Mouse (Mus musculus) ES-CJ7 (cell line): ENCODE measurements at regions not wholly inside any gene's neighbourhood (a gene's known extent, or its start where the extent isn't known, plus 50 kb on each side); places are given as distances from the start of the nearest gene placed in this dataset.

Experiments used
- DNase-seq: peaks from one replicate; pipeline ENCODE4 v3.0.0; 2011; ENCODE audit warnings: low read depth, low spot score

- DNase-seq: no peak
Observed at GRCm38 (mm10) chr1:108339827-108340226, 750.0 kb downstream of the Serpinb8 start.

DNA sequence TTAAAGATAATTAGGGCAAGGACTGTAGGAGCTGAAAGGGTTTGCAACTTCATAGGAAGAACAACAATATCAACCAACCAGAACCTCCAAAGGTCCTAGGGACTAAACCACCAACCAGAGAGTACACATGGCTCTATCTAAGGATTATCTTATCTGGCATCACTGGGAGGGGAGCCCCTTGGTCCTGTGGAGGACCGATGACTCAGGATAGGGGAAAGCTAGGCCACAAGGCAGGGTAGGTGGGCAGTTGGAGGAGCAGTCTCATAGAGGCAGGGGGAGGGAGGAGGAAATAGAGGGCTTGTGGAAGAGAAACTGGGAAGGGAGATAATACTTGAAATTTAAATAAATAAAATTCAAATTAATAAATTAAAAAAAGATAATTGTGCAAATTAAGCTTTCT lies 751.5 kb downstream of the Serpinb8 start:
- no peak for DNase-seq

DNA sequence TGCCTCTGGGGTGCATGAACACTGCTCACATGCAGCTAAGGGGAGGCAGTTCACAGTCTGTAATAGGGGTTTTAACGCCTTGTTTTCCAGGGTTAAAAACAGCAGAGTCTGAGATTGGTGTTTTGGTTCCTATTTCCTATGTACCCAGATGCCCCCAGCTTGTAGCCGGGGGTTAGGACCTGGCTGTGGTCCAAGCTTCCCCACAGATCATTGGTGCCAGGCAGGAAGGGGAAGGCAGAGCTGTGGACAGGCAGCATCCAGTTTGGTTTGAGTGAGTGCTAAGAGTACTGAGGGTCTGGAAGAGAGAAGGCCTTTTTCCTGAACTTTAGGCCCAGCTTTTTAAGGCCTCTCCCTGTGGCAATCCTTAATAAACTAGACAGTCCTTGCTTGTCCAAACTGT lies 774.0 kb downstream of the Serpinb8 start:
- no peak for DNase-seq

GRCm38 (mm10) chr1:108369904-108370600 lies 780.2 kb downstream of the Serpinb8 start:
- DNase-seq: no peak

DNA sequence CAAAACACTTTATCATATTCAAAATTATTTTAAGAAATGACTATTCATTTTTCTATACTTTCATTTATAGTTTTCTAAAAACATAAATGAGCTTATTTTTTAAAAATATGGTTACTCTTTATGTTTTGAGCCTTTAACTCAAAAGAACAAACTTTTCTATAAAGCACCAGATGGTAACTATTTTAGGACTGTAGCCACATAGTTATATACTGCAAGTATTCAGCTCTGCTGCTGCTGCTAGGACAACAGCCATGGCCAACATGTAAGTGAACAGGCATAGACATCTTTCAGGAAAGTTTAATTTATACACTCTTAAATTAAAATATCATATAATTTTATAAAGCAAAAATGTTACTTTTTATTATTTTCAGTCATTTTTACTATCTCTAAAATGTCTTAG lies 800.1 kb downstream of the Serpinb8 start:
- no peak for DNase-seq

DNA sequence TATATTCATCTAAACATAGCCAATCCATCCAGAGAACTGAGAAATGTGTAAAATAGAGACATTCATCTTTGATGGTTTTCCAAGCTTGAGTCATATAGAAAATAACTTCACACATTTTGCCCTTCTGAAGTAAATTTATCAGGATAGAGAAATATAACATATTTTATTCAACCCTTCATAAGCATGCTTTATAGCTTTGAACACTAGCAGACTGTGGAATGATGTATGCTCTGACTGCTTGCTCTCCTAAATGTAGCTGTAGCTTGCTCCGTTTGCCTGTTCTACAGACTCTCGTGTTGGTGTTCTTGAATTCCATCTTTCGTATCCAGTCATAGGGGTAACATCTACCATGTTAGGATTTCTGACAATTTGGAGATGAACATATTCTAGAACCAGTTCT lies 800.7 kb downstream of the Serpinb8 start:
- DNase-seq: no peak

- DNase-seq: no peak
Observed at GRCm38 (mm10) chr1:108439845-108440244, 850.0 kb downstream of the Serpinb8 start.

DNA sequence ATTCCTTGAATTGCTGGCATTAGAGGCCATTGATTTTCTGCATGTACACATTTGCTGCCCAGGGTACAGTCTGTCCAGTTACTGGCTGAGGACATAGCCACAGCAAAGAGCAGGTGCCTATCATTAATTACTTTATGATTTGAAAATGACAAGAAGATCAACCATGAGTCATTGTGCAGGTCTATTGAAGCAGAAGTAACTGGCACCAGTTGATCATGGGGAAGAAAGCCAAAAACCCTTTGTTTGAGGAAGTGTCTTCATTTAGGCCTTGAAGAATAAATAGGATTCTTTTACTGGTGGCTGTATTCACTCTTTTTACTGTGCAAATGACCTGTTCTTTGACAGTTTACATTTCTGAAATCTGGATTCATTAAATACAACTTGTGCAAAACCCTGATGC lies 863.0 kb downstream of the Serpinb8 start:
- DNase-seq: no peak

DNA sequence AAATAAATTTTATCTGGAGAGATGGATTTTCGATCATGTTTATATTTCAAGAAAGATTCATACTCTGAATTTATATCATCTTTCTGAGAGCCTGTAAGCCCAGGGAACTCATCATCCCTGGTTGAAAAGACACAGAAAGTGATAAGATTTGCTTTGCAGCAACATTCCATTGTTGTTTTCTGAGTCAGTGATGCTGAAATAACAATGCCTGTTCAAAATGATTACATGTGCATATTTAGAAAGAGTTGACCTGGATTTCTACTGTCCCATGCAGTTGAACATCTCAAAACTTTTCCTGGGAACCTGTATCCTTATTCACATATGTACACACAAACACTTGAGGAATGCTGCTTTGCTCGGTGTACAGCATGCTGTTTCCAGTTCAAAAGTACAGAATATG lies 882.2 kb downstream of the Serpinb8 start:
- no peak for DNase-seq

GRCm38 (mm10) chr1:108498854-108499253 lies 909.0 kb downstream of the Serpinb8 start:
- no peak for DNase-seq

GRCm38 (mm10) chr1:108527424-108527823 lies 937.6 kb downstream of the Serpinb8 start:
- no peak for DNase-seq

- no peak for DNase-seq
Observed at GRCm38 (mm10) chr1:108538238-108538637, 948.4 kb downstream of the Serpinb8 start.

- DNase-seq: peak; percentile 89
Observed at GRCm38 (mm10) chr1:108548721-108549120, 958.9 kb downstream of the Serpinb8 start.

GRCm38 (mm10) chr1:108558882-108559281 lies 969.1 kb downstream of the Serpinb8 start:
- DNase-seq: no peak

DNA sequence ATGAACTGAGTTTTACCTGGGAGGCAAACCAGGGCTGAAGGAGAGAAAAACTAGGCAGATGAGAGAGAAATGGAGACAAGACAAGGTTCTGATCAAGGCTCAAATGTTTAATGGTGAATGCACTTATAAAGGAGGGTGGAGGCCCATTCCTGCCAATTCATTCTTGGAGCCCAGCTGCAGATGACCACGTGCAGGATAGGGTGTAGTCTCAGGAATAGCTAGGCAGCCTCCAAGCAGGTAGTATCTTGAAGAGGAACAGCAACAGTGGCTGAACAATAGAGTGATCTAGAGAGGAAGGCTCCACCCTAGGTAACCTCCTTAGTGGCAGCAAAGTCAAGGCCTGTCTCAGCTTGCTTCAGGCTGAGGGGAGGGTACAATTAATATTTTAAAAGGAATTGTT lies 973.2 kb downstream of the Serpinb8 start:
- peak; percentile 62 for DNase-seq

GRCm38 (mm10) chr1:108571977-108572376 lies 982.2 kb downstream of the Serpinb8 start:
- DNase-seq: no peak

DNA sequence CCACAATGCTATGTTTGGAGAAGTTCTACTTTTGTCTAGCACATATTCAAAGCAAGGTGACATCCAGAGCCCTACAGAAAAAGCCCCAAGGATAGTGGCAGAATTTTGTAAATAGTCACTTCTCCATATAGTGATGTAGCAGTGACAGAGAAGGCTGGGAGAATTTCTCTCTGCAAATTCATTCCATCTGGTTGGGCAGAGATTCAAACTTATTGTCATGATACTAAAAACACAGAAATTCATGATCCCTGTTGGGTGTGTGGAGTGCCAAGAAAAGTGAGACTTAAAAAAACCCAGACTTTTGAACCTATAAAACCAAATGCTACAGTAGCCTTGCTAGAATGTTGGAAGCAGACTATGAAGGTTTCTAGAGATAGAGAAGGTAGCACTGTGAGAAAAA lies 983.0 kb downstream of the Serpinb8 start:
- no peak for DNase-seq

DNA sequence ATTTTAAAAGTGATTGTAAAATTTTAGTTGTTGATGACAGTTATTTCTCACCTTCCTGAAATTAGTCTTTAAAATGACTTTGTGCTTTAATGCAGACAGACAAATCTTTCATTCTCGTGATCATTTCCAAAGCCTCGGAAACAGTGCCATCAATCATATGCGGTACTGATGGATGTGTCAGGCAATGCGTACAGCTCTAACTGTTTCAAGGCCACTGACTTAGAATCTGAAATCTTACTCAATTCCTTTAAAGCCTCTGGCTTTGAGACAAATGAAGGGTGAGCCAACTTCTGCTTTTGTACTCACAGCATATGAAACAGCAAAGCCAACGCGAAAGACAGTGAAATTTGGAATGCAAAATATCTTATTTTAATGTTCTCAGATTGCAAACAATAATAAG lies 987.0 kb downstream of the Serpinb8 start:
- no peak for DNase-seq

GRCm38 (mm10) chr1:108577793-108578192 lies 988.0 kb downstream of the Serpinb8 start:
- DNase-seq: no peak

DNA sequence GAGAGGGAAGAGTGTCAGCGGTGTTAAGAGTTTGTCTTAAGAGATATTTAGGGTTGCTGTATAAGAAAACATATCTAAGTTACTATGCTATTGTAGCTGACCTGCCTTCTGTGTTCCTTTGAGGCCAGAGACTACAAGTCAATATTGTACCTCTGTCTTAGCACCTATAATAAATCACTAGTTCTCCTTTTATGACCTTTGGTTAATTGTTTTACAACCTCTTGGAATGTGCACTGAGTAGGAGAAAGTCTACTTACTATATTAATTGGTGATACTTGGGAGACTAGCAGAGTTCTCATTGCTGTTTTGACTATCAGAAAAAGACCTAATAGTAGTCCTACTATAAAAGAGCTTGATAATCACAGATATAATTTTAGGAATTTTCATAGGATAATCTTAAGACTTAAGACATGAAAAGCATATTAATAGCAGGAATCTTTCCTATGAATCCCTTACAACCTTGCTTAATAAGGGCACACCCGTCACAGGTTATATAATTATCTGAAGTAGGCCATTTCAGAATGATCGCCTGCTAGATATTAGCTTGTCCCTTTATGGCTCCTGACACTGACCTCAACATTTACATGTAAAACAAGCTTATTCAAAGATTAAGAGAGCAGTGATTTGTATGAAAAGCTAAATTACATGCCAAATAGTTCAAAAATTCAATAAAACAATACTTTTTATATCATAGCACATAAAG lies 1003.1 kb downstream of the Serpinb8 start:
- no peak for DNase-seq

DNA sequence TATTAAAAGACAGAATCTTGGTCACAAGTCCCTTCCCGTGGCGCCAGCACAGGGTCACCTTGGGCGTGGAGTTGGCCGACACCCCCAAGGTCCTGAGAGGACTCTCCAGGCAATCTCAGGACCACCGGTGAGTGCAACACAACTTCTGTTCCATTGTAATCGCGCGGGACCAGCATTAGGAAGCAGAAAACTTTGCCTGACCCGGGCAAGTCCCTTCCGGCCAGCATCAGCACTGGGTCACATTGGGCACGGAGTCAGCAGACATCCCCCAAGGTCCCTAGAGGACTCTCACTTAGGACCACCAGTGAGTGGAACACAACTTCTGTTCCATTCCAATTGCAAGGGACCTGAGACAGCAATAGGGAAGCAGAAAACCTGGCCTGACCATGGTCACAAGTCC lies 1007.3 kb downstream of the Serpinb8 start:
- DNase-seq: no peak
